Mouse (Mus musculus) forebrain, embryonic 15.5 days (tissue): Measurements from ENCODE around the gene Ccl3. TPM values are rescaled to one million over a fixed set of nuclear protein-coding genes. Genes with fewer than 3 reads are reported as not detected.

Experiments
- ATAC-seq: fragments of 200-750 bp; cut with Nextera tagmentation; replicated peaks from 2 replicates; pipeline ENCODE4 v1.8.0; 2017; ENCODE audit warnings: mild to moderate bottlenecking, moderate TSS enrichment, moderate library complexity
- H3K27ac ChIP-seq: fragments of 300-500 bp; sonication (generic); replicated peaks from 2 replicates; pipeline ENCODE4 v1.5.1; 2015; ENCODE audit warnings: mild to moderate bottlenecking, inconsistent platforms
- H3K27me3 ChIP-seq: fragments of 300-500 bp; sonication (generic); 2 replicates; pipeline ENCODE4 v1.6.1; 2015; ENCODE audit warnings: inconsistent platforms
- H3K36me3 ChIP-seq: fragments of 300-500 bp; sonication (generic); 2 replicates; pipeline ENCODE4 v1.6.1; 2015; ENCODE audit warnings: mild to moderate bottlenecking, inconsistent platforms
- H3K4me1 ChIP-seq: fragments of 300-500 bp; sonication (generic); 2 replicates; pipeline ENCODE4 v1.6.1; 2015; ENCODE audit warnings: inconsistent platforms
- H3K4me2 ChIP-seq: fragments of 300-500 bp; sonication (generic); replicated peaks from 2 replicates; pipeline ENCODE4 v1.6.1; 2015; ENCODE audit warnings: mild to moderate bottlenecking, inconsistent platforms
- H3K4me3 ChIP-seq: fragments of 300-500 bp; sonication (generic); 2 replicates; pipeline ENCODE4 v1.5.1; 2015; ENCODE audit warnings: mild to moderate bottlenecking, inconsistent platforms
- H3K9ac ChIP-seq: fragments of 300-500 bp; sonication (generic); replicated peaks from 2 replicates; pipeline ENCODE4 v1.6.1; 2015; ENCODE audit warnings: mild to moderate bottlenecking, inconsistent platforms
- H3K9me3 ChIP-seq: fragments of 300-500 bp; sonication (generic); 2 replicates; pipeline ENCODE4 v1.6.1; 2016; ENCODE audit warnings: inconsistent platforms
- WGBS: fragments of 180-500 bp; shearing (Covaris S2); methylation state at CpG from one replicate; pipeline ENCODE4 v1.1.7; 2015; ENCODE audit warnings: mixed read lengths; 5-methylcytosine and 5-hydroxymethylcytosine counted together
- polyA plus RNA-seq: library from polyadenylated mRNA; unstranded; fragments of >200 nt; fragmentation: Nextera tagmentation; extraction: Ambion mirVana; gene quantifications from 2 replicates; pipeline ENCODE4 v1.2.1, GENCODE M21; 2015

The Ccl3 gene
- polyA plus RNA-seq = 1.2 and 1.5 TPM in 2 replicates

DNA sequence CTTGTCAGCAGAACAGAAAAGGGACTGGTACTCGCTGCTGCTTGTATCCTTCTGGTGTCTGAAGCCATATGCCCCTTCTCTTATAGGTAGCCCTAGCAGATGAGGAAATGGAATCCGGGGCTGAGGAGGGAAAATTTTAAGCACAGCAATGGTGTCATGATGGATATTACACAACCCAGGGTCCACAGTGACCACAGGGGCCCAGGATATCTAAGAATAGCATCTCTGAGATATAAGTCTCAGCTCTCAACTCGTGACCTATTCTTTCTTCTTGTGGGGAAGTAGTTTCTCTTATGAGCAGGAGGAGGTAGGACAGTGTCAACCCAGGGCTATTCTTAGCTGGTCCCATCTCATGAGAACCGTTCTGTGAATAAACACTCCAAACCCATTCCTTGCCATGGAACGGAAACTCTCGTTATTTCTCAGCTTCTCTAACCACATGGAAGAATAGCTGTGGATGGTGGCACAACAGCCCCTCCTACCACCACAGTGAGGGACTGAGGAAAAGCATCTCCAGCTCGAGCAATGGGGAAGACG is at the start of gene Ccl3:
TSS of gene Ccl3 (minus strand) at position 51 of the 537 bp plus-strand sequence.
- Histone ChIP-seq H3K4me1 (no peaks in the 10 kb centered on the region), H3K9me3 (no peaks in the 10 kb centered on the region), H3K27ac (no peak within 1 kb of the TSS), H3K27me3 (no peaks in the 10 kb centered on the region), H3K4me2 (no peak within 1 kb of the TSS), H3K4me3 (no peak within 1 kb of the TSS), H3K36me3 (no peaks in the 10 kb centered on the region), H3K9ac (no peak within 1 kb of the TSS)
- 80% methylated on average over 8 of the region's 8 CpGs for WGBS
- ATAC-seq = no peak

DNA sequence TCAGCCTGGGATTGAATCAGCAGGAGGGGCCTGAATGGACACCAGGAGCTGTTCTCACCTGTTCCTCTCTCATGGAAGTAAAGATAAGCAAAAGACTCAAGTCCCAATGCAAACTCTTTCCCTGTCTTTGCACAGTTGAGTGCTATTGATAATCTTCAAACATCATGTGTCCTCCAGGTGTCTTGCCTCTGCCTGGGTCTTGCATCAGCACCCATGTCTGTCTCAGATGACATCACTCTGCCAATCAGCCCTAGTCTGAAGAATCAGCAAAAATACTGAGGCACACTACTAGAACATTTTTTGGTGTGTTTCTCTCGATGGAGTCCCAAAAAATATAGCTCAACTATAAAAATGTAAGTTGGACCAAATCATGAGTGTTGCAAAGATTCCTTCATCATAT is 42.9 kb upstream of the Ccl3 start:
- Histone ChIP-seq H3K9ac (no peak overlapping the region), H3K4me3 (no peak overlapping the region), H3K36me3 (no peaks in the 10 kb centered on the region), H3K4me1 (no peaks in the 10 kb centered on the region), H3K9me3 (no peaks in the 10 kb centered on the region), H3K27me3 (no peaks in the 10 kb centered on the region), H3K4me2 (no peak overlapping the region), H3K27ac (no peak overlapping the region)
- no peak for ATAC-seq
- WGBS = 74% methylated on average over 1 of the region's 1 CpGs

GRCm38 (mm10) chr11:83689918-83690317 is 40.8 kb upstream of the Ccl3 start:
- Histone ChIP-seq H3K36me3 (no peaks in the 10 kb centered on the region), H3K9ac (no peak overlapping the region), H3K4me3 (no peak overlapping the region), H3K9me3 (no peaks in the 10 kb centered on the region), H3K27ac (no peak overlapping the region), H3K4me2 (no peak overlapping the region), H3K4me1 (no peaks in the 10 kb centered on the region), H3K27me3 (no peaks in the 10 kb centered on the region)
- 75% methylated on average over 1 of the region's 1 CpGs for WGBS
- no peak for ATAC-seq

- Histone ChIP-seq H3K9ac (no peak overlapping the region), H3K36me3 (no peaks in the 10 kb centered on the region), H3K4me1 (no peaks in the 10 kb centered on the region), H3K4me3 (no peak overlapping the region), H3K4me2 (no peak overlapping the region), H3K9me3 (no peaks in the 10 kb centered on the region), H3K27ac (no peak overlapping the region), H3K27me3 (no peaks in the 10 kb centered on the region)
- ATAC-seq = no peak
- 92% methylated on average over 1 of the region's 1 CpGs for WGBS
These were observed 26.5 kb upstream of the Ccl3 start for GRCm38 (mm10) chr11:83675665-83676064.

GRCm38 (mm10) chr11:83671743-83672142 is 22.6 kb upstream of the Ccl3 start:
- Histone ChIP-seq H3K4me3 (no peak overlapping the region), H3K9ac (no peak overlapping the region), H3K36me3 (no peaks in the 10 kb centered on the region), H3K9me3 (no peaks in the 10 kb centered on the region), H3K27ac (no peak overlapping the region), H3K4me2 (no peak overlapping the region), H3K4me1 (no peaks in the 10 kb centered on the region), H3K27me3 (no peaks in the 10 kb centered on the region)
- no peak for ATAC-seq

DNA sequence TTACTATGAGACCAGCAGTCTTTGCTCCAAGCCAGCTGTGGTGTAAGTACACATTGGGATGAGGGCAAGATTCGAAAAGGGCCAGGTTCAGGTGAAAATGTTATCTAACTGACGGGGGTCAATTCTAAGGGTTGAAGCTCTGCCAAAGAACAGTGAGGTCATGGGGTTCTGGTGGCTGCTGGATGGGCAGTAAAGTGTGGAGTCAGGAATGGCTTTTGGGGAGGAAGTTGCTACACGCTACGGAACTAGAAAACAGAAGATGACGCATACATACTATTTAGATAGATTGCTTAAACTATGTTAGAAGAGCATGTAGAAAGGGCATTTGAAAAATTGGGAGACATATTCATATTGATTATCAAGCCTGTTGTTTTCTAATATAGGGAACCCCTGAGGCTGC is 14.4 kb upstream of the Ccl3 start:
- no peaks in the 10 kb centered on the region for H3K36me3 ChIP-seq
- no peaks in the 10 kb centered on the region for H3K27me3 ChIP-seq
- no peak overlapping the region for H3K4me2 ChIP-seq
- H3K9me3 ChIP-seq = no peaks in the 10 kb centered on the region
- H3K9ac ChIP-seq = no peak overlapping the region
- 90% methylated on average over 5 of the region's 5 CpGs for WGBS
- no peak overlapping the region for H3K27ac ChIP-seq
- no peaks in the 10 kb centered on the region for H3K4me1 ChIP-seq
- H3K4me3 ChIP-seq = no peak overlapping the region
- ATAC-seq = no peak

DNA sequence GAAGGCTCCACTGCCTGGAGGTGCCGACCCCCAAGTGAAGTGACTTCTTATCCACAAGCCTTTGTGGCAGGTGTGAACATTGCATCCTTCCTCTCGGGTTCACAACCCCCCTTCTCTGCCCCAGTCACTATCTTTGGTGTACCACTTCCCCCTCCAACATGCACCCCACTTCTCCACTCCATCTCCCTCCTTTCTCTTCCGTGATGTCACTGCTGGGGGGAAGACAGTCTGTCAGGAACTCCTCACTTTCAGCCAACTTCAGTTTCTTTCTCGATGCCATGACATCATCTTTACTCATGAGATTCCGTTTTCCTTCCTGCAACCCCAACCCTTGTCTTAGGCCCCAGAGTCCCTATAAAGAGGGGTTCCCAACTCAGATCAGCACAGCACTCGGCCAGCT is 13.0 kb upstream of the Ccl3 start, which contains the start of gene Ccl4:
TSS of gene Ccl4 (plus strand) at position 381 of the 400 bp plus-strand sequence.
- Histone ChIP-seq H3K9me3 (no peaks in the 10 kb centered on the region), H3K9ac (no peak within 1 kb of the TSS), H3K4me3 (no peak within 1 kb of the TSS), H3K4me1 (no peaks in the 10 kb centered on the region), H3K27ac (no peak within 1 kb of the TSS), H3K36me3 (no peaks in the 10 kb centered on the region), H3K27me3 (no peaks in the 10 kb centered on the region), H3K4me2 (no peak within 1 kb of the TSS)
- ATAC-seq = no peak
- WGBS = 81% methylated on average over 6 of the region's 6 CpGs

DNA sequence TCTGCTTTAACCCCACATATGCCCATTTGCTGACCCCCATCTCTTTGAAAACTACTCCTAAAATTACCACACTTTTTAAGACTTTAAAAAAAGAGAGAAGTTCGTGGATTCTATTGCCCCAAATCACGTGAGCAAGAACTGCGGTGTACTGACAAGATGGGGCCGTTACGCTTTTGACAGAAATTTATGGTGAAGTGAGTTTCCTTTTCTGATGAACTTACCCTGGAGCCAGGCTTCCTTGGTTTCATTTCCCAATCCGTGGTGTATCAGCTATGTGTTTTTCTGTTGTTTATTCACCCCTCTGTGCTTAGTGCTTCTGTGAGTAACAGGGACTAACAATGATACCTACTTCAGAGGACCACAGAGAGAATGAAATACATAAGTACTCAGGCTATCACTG is 9.6 kb upstream of the Ccl3 start:
- H3K9ac ChIP-seq = no peak overlapping the region
- H3K9me3 ChIP-seq = no peaks in the 10 kb centered on the region
- no peak overlapping the region for H3K4me2 ChIP-seq
- H3K27ac ChIP-seq = no peak overlapping the region
- WGBS = 85% methylated on average over 6 of the region's 6 CpGs
- no peaks in the 10 kb centered on the region for H3K27me3 ChIP-seq
- no peaks in the 10 kb centered on the region for H3K36me3 ChIP-seq
- no peaks in the 10 kb centered on the region for H3K4me1 ChIP-seq
- ATAC-seq = no peak
- no peak overlapping the region for H3K4me3 ChIP-seq

DNA sequence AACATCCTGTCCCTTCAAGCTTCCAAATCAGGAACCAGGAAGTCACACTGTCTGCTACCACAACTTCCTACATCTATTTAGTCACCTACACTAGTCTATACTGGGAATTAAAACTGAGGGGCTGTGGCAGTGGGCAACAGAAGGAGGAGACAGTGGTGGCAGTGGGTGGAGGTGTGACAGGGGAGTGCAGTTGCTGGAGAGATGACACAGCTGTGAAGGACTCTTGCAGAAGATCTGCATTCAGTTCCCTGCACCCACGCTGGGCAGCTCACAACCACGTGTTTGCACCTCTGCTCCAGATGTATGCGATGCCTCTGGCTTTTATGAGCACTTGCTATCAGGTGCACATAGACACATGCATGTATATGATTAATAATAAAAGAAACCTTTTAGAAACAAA is 8.4 kb upstream of the Ccl3 start:
- Histone ChIP-seq H3K27ac (no peak overlapping the region), H3K4me1 (no peaks in the 10 kb centered on the region), H3K4me3 (no peak overlapping the region), H3K9me3 (no peaks in the 10 kb centered on the region), H3K4me2 (no peak overlapping the region), H3K36me3 (no peaks in the 10 kb centered on the region), H3K9ac (no peak overlapping the region), H3K27me3 (no peaks in the 10 kb centered on the region)
- whole genome bisulfite sequencing = 91% methylated on average over 3 of the region's 3 CpGs
- no peak for ATAC-seq

GRCm38 (mm10) chr11:83654606-83655005 is 5.5 kb upstream of the Ccl3 start:
- H3K4me2 ChIP-seq = no peak overlapping the region
- no peak overlapping the region for H3K9ac ChIP-seq
- H3K36me3 ChIP-seq = no peaks in the 10 kb centered on the region
- no peak for ATAC-seq
- H3K4me3 ChIP-seq = no peak overlapping the region
- H3K27me3 ChIP-seq = no peaks in the 10 kb centered on the region
- no peaks in the 10 kb centered on the region for H3K4me1 ChIP-seq
- 94% methylated on average over 8 of the region's 8 CpGs for WGBS
- H3K27ac ChIP-seq = no peak overlapping the region
- H3K9me3 ChIP-seq = no peaks in the 10 kb centered on the region

- no peaks in the 10 kb centered on the region for H3K9me3 ChIP-seq
- H3K4me3 ChIP-seq = no peak overlapping the region
- 95% methylated on average over 6 of the region's 6 CpGs for WGBS
- no peak overlapping the region for H3K27ac ChIP-seq
- H3K36me3 ChIP-seq = no peaks in the 10 kb centered on the region
- no peak overlapping the region for H3K9ac ChIP-seq
- ATAC-seq = no peak
- no peaks in the 10 kb centered on the region for H3K4me1 ChIP-seq
- H3K4me2 ChIP-seq = no peak overlapping the region
- no peaks in the 10 kb centered on the region for H3K27me3 ChIP-seq
These were observed 2.6 kb downstream of the Ccl3 start for GRCm38 (mm10) chr11:83646356-83647149.

DNA sequence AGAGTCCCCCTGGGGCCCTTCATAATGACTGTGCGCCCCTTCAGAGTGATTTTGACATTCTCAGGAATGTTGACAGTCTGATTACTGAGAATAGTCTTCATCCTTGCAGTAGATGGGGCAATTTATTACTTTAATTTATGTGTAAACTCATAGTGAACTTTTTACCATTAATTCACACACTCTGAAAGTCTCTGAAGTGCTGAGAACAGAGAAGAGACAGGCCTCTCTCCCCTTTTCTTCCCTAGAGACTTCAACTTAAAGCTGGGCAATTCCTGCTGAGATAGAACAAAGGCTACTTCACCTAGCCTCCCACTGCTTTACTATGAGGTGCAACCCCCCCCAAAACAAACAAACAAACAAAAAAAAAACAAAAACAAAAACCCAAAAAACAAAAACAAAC is 3.6 kb downstream of the Ccl3 start, which contains the start of gene Rpl9-ps1:
TSS of gene Rpl9-ps1 (minus strand) at position 101 of the 400 bp plus-strand sequence.
- WGBS = 85% methylated on average over 1 of the region's 1 CpGs
- Histone ChIP-seq H3K27me3 (no peaks in the 10 kb centered on the region), H3K4me2 (no peak within 1 kb of the TSS), H3K9ac (no peak within 1 kb of the TSS), H3K4me3 (no peak within 1 kb of the TSS), H3K9me3 (no peaks in the 10 kb centered on the region), H3K36me3 (no peaks in the 10 kb centered on the region), H3K27ac (no peak within 1 kb of the TSS), H3K4me1 (no peaks in the 10 kb centered on the region)
- no peak for ATAC-seq

GRCm38 (mm10) chr11:83641216-83641615 is 7.9 kb downstream of the Ccl3 start:
- H3K4me2 ChIP-seq = no peak overlapping the region
- H3K9me3 ChIP-seq = no peaks in the 10 kb centered on the region
- no peaks in the 10 kb centered on the region for H3K36me3 ChIP-seq
- no peak for ATAC-seq
- WGBS = 85% methylated on average over 2 of the region's 2 CpGs
- no peak overlapping the region for H3K4me3 ChIP-seq
- no peaks in the 10 kb centered on the region for H3K4me1 ChIP-seq
- no peak overlapping the region for H3K9ac ChIP-seq
- H3K27me3 ChIP-seq = no peaks in the 10 kb centered on the region
- H3K27ac ChIP-seq = no peak overlapping the region
